Mouse (Mus musculus): ENCODE measurements at regions not wholly inside any gene's neighbourhood (a gene's known extent, or its start where the extent isn't known, plus 50 kb on each side); places are given as distances from the start of the nearest gene placed in this dataset.

GRCm38 (mm10) chr5:28795130-28795758 lies 328.2 kb upstream of the Shh start:
- TF ChIP-seq CTCF (IDR thresholded peaks at IDR 0.05; ENCODE audit: borderline replicate concordance, extremely low read depth, insufficient read depth, insufficient read length): no peak
- TF ChIP-seq POLR2A (IDR thresholded peaks at IDR 0.05; ENCODE audit: borderline replicate concordance, extremely low read depth, insufficient read depth, insufficient read length, poor library complexity, severe bottlenecking): no peak
